Mouse (Mus musculus) heart, embryonic 13.5 days (tissue): ENCODE results near the gene Ppp1r14d. TPM values are rescaled to one million over a fixed set of nuclear protein-coding genes. Genes with fewer than 3 reads are reported as not detected.

Experiments used
- ATAC-seq: fragments of 200-750 bp; cut with Nextera tagmentation; 2 replicates; pipeline ENCODE4 v1.8.0; 2017; ENCODE audit warnings: moderate TSS enrichment; ENCODE audit not compliant: insufficient number of reproducible peaks, low FRiP score, low TSS enrichment; ENCODE audit errors: extremely low read depth
- H3K27ac ChIP-seq: fragments of 300-500 bp; sonication (generic); replicated peaks from 2 replicates; pipeline ENCODE4 v1.5.1; 2015; ENCODE audit warnings: moderate library complexity, mild to moderate bottlenecking, inconsistent platforms
- H3K27me3 ChIP-seq: fragments of 300-500 bp; sonication (generic); replicated peaks from 2 replicates; pipeline ENCODE4 v1.6.1; 2015; ENCODE audit warnings: mild to moderate bottlenecking, inconsistent platforms
- H3K36me3 ChIP-seq: fragments of 300-500 bp; sonication (generic); 2 replicates; pipeline ENCODE4 v1.6.1; 2015; ENCODE audit warnings: mild to moderate bottlenecking, inconsistent platforms
- H3K4me1 ChIP-seq: fragments of 300-500 bp; sonication (generic); 2 replicates; pipeline ENCODE4 v1.6.1; 2015; ENCODE audit warnings: inconsistent platforms
- H3K4me2 ChIP-seq: fragments of 300-500 bp; sonication (generic); 2 replicates; pipeline ENCODE4 v1.6.1; 2015; ENCODE audit warnings: inconsistent platforms, mild to moderate bottlenecking, moderate library complexity
- H3K4me3 ChIP-seq: fragments of 300-500 bp; sonication (generic); 2 replicates; pipeline ENCODE4 v1.5.1; 2015; ENCODE audit warnings: moderate library complexity, mild to moderate bottlenecking, inconsistent platforms
- H3K9ac ChIP-seq: fragments of 300-500 bp; sonication (generic); 2 replicates; pipeline ENCODE4 v1.6.1; 2015; ENCODE audit warnings: inconsistent platforms, mild to moderate bottlenecking, moderate library complexity
- H3K9me3 ChIP-seq: fragments of 300-500 bp; sonication (generic); 2 replicates; pipeline ENCODE4 v1.6.1; 2016; ENCODE audit warnings: inconsistent platforms
- WGBS: fragments of 180-500 bp; shearing (Covaris S2); methylation state at CpG from one replicate; pipeline ENCODE4 v1.1.7; 2015; ENCODE audit warnings: mixed read lengths; 5-methylcytosine and 5-hydroxymethylcytosine counted together
- polyA plus RNA-seq: library from polyadenylated mRNA; unstranded; fragments of >200 nt; fragmentation: Nextera tagmentation; extraction: Ambion mirVana; gene quantifications from 2 replicates; pipeline ENCODE4 v1.2.1, GENCODE M21; 2015

Ppp1r14d gene
- polyA plus RNA-seq, 1 experiment from 2014 or later, result not detected

- Histone ChIP-seq H3K27me3 (peaks cover 52% of the 10 kb centered on the region), H3K4me3 (peak overlapping the region; percentile 31), H3K4me1 (peaks cover 7% of the 10 kb centered on the region), H3K27ac (no peak overlapping the region), H3K9ac (peak overlapping the region; percentile 54; the same call in 1 of the 2 replicates), H3K4me2 (peak overlapping the region; percentile 61), H3K9me3 (no peaks in the 10 kb centered on the region), H3K36me3 (no peaks in the 10 kb centered on the region)
- no peak for ATAC-seq
- WGBS, result 13% methylated on average over 11 of the region's 11 CpGs
Observed at GRCm38 (mm10) chr2:119250826-119251478, 21.2 kb upstream of the Ppp1r14d start.

- Histone ChIP-seq H3K9me3 (no peaks in the 10 kb centered on the region), H3K4me3 (no peak overlapping the region), H3K27me3 (peaks cover 49% of the 10 kb centered on the region), H3K36me3 (no peaks in the 10 kb centered on the region), H3K4me2 (no peak overlapping the region), H3K27ac (no peak overlapping the region), H3K4me1 (peaks cover 7% of the 10 kb centered on the region), H3K9ac (no peak overlapping the region)
- ATAC-seq, result no peak
- 60% methylated on average over 5 of the region's 5 CpGs for WGBS
Observed at GRCm38 (mm10) chr2:119250377-119250776, 20.7 kb upstream of the Ppp1r14d start.

GRCm38 (mm10) chr2:119249592-119250061 lies 19.9 kb upstream of the Ppp1r14d start:
- no peaks in the 10 kb centered on the region for H3K9me3 ChIP-seq
- no peak overlapping the region for H3K4me3 ChIP-seq
- H3K4me2 ChIP-seq, result no peak overlapping the region
- H3K9ac ChIP-seq, result no peak overlapping the region
- H3K36me3 ChIP-seq, result no peaks in the 10 kb centered on the region
- whole genome bisulfite sequencing, result 60% methylated on average over 4 of the region's 4 CpGs
- H3K4me1 ChIP-seq, result peaks cover 7% of the 10 kb centered on the region
- H3K27me3 ChIP-seq, result peaks cover 42% of the 10 kb centered on the region
- no peak for ATAC-seq
- no peak overlapping the region for H3K27ac ChIP-seq

GRCm38 (mm10) chr2:119247904-119248303 lies 18.2 kb upstream of the Ppp1r14d start:
- peaks cover 36% of the 10 kb centered on the region for H3K27me3 ChIP-seq
- no peak for ATAC-seq
- no peak overlapping the region for H3K4me3 ChIP-seq
- WGBS, result 78% methylated on average over 9 of the region's 9 CpGs
- no peaks in the 10 kb centered on the region for H3K36me3 ChIP-seq
- H3K27ac ChIP-seq, result no peak overlapping the region
- H3K9me3 ChIP-seq, result no peaks in the 10 kb centered on the region
- H3K4me1 ChIP-seq, result peaks cover 7% of the 10 kb centered on the region
- H3K4me2 ChIP-seq, result no peak overlapping the region
- no peak overlapping the region for H3K9ac ChIP-seq

- Histone ChIP-seq H3K4me1 (no peaks in the 10 kb centered on the region), H3K4me2 (no peak overlapping the region), H3K9ac (no peak overlapping the region), H3K36me3 (no peaks in the 10 kb centered on the region), H3K9me3 (no peaks in the 10 kb centered on the region), H3K27ac (no peak overlapping the region), H3K4me3 (no peak overlapping the region), H3K27me3 (peaks cover 42% of the 10 kb centered on the region)
- 67% methylated on average over 7 of the region's 7 CpGs for WGBS
- no peak for ATAC-seq
Observed at GRCm38 (mm10) chr2:119245246-119245645, 15.5 kb upstream of the Ppp1r14d start.

GRCm38 (mm10) chr2:119242548-119242947 lies 12.8 kb upstream of the Ppp1r14d start:
- Histone ChIP-seq H3K27ac (no peak overlapping the region), H3K4me3 (no peak overlapping the region), H3K27me3 (peaks cover 62% of the 10 kb centered on the region), H3K4me2 (no peak overlapping the region), H3K9me3 (no peaks in the 10 kb centered on the region), H3K9ac (no peak overlapping the region), H3K36me3 (no peaks in the 10 kb centered on the region), H3K4me1 (peaks cover 5% of the 10 kb centered on the region)
- 65% methylated on average over 9 of the region's 9 CpGs for WGBS
- no peak for ATAC-seq

- peaks cover 13% of the 10 kb centered on the region for H3K4me1 ChIP-seq
- no peak overlapping the region for H3K27ac ChIP-seq
- no peak for ATAC-seq
- no peak overlapping the region for H3K9ac ChIP-seq
- no peak overlapping the region for H3K4me3 ChIP-seq
- no peak overlapping the region for H3K4me2 ChIP-seq
- H3K9me3 ChIP-seq, result no peaks in the 10 kb centered on the region
- H3K27me3 ChIP-seq, result peaks cover 76% of the 10 kb centered on the region
- WGBS, result 68% methylated on average over 4 of the region's 4 CpGs
- H3K36me3 ChIP-seq, result no peaks in the 10 kb centered on the region
Observed at GRCm38 (mm10) chr2:119240819-119241186, 11.1 kb upstream of the Ppp1r14d start.

GRCm38 (mm10) chr2:119240075-119240818 lies 10.5 kb upstream of the Ppp1r14d start:
- peaks cover 13% of the 10 kb centered on the region for H3K4me1 ChIP-seq
- no peak overlapping the region for H3K9ac ChIP-seq
- no peak overlapping the region for H3K27ac ChIP-seq
- H3K27me3 ChIP-seq, result peaks cover 80% of the 10 kb centered on the region
- WGBS, result 63% methylated on average over 4 of the region's 4 CpGs
- no peak overlapping the region for H3K4me2 ChIP-seq
- no peak for ATAC-seq
- H3K9me3 ChIP-seq, result no peaks in the 10 kb centered on the region
- no peaks in the 10 kb centered on the region for H3K36me3 ChIP-seq
- H3K4me3 ChIP-seq, result no peak overlapping the region

GRCm38 (mm10) chr2:119238671-119239070 lies 9.0 kb upstream of the Ppp1r14d start:
- peaks cover 92% of the 10 kb centered on the region for H3K27me3 ChIP-seq
- H3K4me1 ChIP-seq, result peaks cover 13% of the 10 kb centered on the region
- H3K9ac ChIP-seq, result no peak overlapping the region
- WGBS, result 67% methylated on average over 2 of the region's 2 CpGs
- no peaks in the 10 kb centered on the region for H3K36me3 ChIP-seq
- H3K9me3 ChIP-seq, result no peaks in the 10 kb centered on the region
- no peak for ATAC-seq
- H3K4me3 ChIP-seq, result no peak overlapping the region
- no peak overlapping the region for H3K27ac ChIP-seq
- H3K4me2 ChIP-seq, result no peak overlapping the region

GRCm38 (mm10) chr2:119237871-119238220 lies 8.1 kb upstream of the Ppp1r14d start:
- ATAC-seq, result no peak
- H3K9ac ChIP-seq, result peak overlapping the region; percentile 66; the same call in 1 of the 2 replicates

GRCm38 (mm10) chr2:119237210-119237870 lies 7.6 kb upstream of the Ppp1r14d start, which contains the start of gene Spint1:
Gene Spint1 (plus strand): TSS chr2:119237362.
- Histone ChIP-seq H3K9ac (peak within 1 kb of the TSS; percentile 66), H3K27ac (no peak within 1 kb of the TSS), H3K9me3 (no peaks in the 10 kb centered on the region), H3K4me1 (peaks cover 13% of the 10 kb centered on the region), H3K4me3 (peak within 1 kb of the TSS; percentile 62), H3K36me3 (no peaks in the 10 kb centered on the region), H3K4me2 (peak within 1 kb of the TSS; percentile 84), H3K27me3 (peaks cover 93% of the 10 kb centered on the region)
- WGBS, result under 1% methylated on average over 73 of the region's 73 CpGs
- ATAC-seq, result no peak

More at GRCm38 (mm10) chr2:119237871-119238220, 8.1 kb upstream of the Ppp1r14d start:
- Histone ChIP-seq H3K4me2 (peak overlapping the region; percentile 84), H3K4me1 (peaks cover 13% of the 10 kb centered on the region), H3K27ac (no peak overlapping the region), H3K27me3 (peaks cover 95% of the 10 kb centered on the region), H3K4me3 (peak overlapping the region; percentile 62), H3K9me3 (no peaks in the 10 kb centered on the region), H3K36me3 (no peaks in the 10 kb centered on the region)
- 2% methylated on average over 31 of the region's 31 CpGs for WGBS
